Mouse (Mus musculus) CH12.LX (cell line): ENCODE results near the gene Thbs4. TPM values are rescaled to one million over a fixed set of nuclear protein-coding genes. Genes with fewer than 3 reads are reported as not detected.

Experiments
- DNase-seq: peaks from one replicate; pipeline ENCODE4 v3.0.0-alpha.2; 2013; ENCODE audit errors: extremely low read depth
- H3K27ac ChIP-seq: 2 replicates; pipeline ENCODE4 v1.5.1; 2012; ENCODE audit warnings: low read depth, mild to moderate bottlenecking, control low read depth, moderate library complexity; ENCODE audit not compliant: insufficient read depth
- H3K27me3 ChIP-seq: replicated peaks from 2 replicates; pipeline ENCODE3; 2012; ENCODE audit warnings: inconsistent platforms
- H3K36me3 ChIP-seq, 2 experiments: replicated peaks in 1 of 2; 2 replicates each; pipeline versions ENCODE3 to v1.6.1; 2012; ENCODE audit warnings: inconsistent platforms in 1 of 2, low read length in 1 of 2, mild to moderate bottlenecking in 1 of 2, mixed read lengths in 1 of 2, moderate library complexity in 1 of 2; ENCODE audit not compliant: control insufficient read depth in 1 of 2, insufficient read depth in 1 of 2
- H3K4me1 ChIP-seq, 2 experiments: 2 replicates each; pipeline ENCODE4 v1.6.1; 2012; ENCODE audit warnings: inconsistent platforms in 1 of 2, moderate library complexity in 1 of 2; ENCODE audit not compliant: insufficient read depth in 2 of 2, control insufficient read depth in 1 of 2
- H3K4me2 ChIP-seq: 2 replicates; pipeline ENCODE4 v1.6.1; 2012; ENCODE audit warnings: low read depth, mild to moderate bottlenecking, control low read depth; ENCODE audit not compliant: poor library complexity, insufficient read depth, severe bottlenecking
- H3K4me3 ChIP-seq, 3 experiments: fragments of 150-350 bp in 1 of 3; sonication (generic) in 1 of 3; replicated peaks in 1 of 3; 2 replicates each; pipeline versions ENCODE3 to v1.5.1; 2011 to 2012; ENCODE audit warnings: low read depth in 2 of 3, low read length in 2 of 3, mild to moderate bottlenecking in 2 of 3, moderate library complexity in 2 of 3, control low read depth in 1 of 3, improper control_type of control experiment in 1 of 3, inconsistent platforms in 1 of 3, mixed read lengths in 1 of 3; ENCODE audit not compliant: poor library complexity in 1 of 3
- H3K79me2 ChIP-seq: replicated peaks from 2 replicates; pipeline ENCODE4 v1.6.1; 2012; ENCODE audit warnings: mild to moderate bottlenecking, moderate library complexity; ENCODE audit not compliant: control insufficient read depth, poor library complexity, insufficient read depth, severe bottlenecking; ENCODE audit errors: extremely low read depth
- H3K9ac ChIP-seq: 2 replicates; pipeline ENCODE4 v1.6.1; 2012; ENCODE audit warnings: low read depth, mild to moderate bottlenecking, control low read depth, moderate library complexity; ENCODE audit not compliant: insufficient read depth
- H3K9me3 ChIP-seq: replicated peaks from 2 replicates; pipeline ENCODE3; 2012; ENCODE audit warnings: low read length, inconsistent platforms, mixed read lengths
- BHLHE40 ChIP-seq: IDR thresholded peaks from 2 replicates; pipeline ENCODE4 v1.6.1; 2011; ENCODE audit warnings: mild to moderate bottlenecking, low read depth, low read length, improper control_type of control experiment
- CHD1 ChIP-seq: IDR thresholded peaks from 2 replicates; pipeline ENCODE4 v1.6.1; 2012; ENCODE audit warnings: low read depth, low read length, improper control_type of control experiment, inconsistent platforms
- CTCF ChIP-seq, 2 experiments: IDR thresholded peaks in 1 of 2; conservative IDR thresholded peaks in 1 of 2; 2 replicates each; pipeline ENCODE4 v1.5.1; 2011 to 2012; ENCODE audit warnings: low read depth in 2 of 2, low read length in 2 of 2, improper control_type of control experiment in 1 of 2, inconsistent platforms in 1 of 2, mild to moderate bottlenecking in 1 of 2, moderate library complexity in 1 of 2
- E2F4 ChIP-seq: IDR thresholded peaks from 2 replicates; pipeline ENCODE4 v1.6.1; 2011; ENCODE audit warnings: low read depth, low read length, improper control_type of control experiment; ENCODE audit not compliant: insufficient replicate concordance
- ETS1 ChIP-seq: conservative IDR thresholded peaks from 2 replicates; pipeline ENCODE4 v1.6.1; 2012; ENCODE audit warnings: low read depth, mild to moderate bottlenecking, inconsistent platforms, low read length, improper control_type of control experiment, moderate library complexity
- GABPA ChIP-seq: IDR thresholded peaks from 2 replicates; pipeline ENCODE4 v1.6.1; 2012; ENCODE audit warnings: low read depth, low read length, improper control_type of control experiment, inconsistent platforms; ENCODE audit not compliant: insufficient replicate concordance
- KAT2A ChIP-seq: IDR thresholded peaks from 2 replicates; pipeline ENCODE4 v1.6.1; 2012; ENCODE audit warnings: low read length, improper control_type of control experiment, inconsistent platforms; ENCODE audit not compliant: insufficient replicate concordance
- MAZ ChIP-seq: IDR thresholded peaks from 2 replicates; pipeline ENCODE4 v1.6.1; 2012; ENCODE audit warnings: low read depth, mild to moderate bottlenecking, inconsistent platforms, low read length, improper control_type of control experiment, moderate library complexity
- MXI1 ChIP-seq: IDR thresholded peaks from 2 replicates; pipeline ENCODE4 v1.6.1; 2011; ENCODE audit warnings: mild to moderate bottlenecking, low read depth, low read length, improper control_type of control experiment
- NELFE ChIP-seq: IDR thresholded peaks from 2 replicates; pipeline ENCODE4 v1.6.1; 2011; ENCODE audit warnings: low read depth, low read length, improper control_type of control experiment
- NRF1 ChIP-seq: IDR thresholded peaks from 2 replicates; pipeline ENCODE4 v1.6.1; 2014; ENCODE audit warnings: low read depth, mild to moderate bottlenecking, inconsistent platforms, low read length, improper control_type of control experiment, moderate library complexity
- RAD21 ChIP-seq: IDR thresholded peaks from 2 replicates; pipeline ENCODE4 v1.6.1; 2011; ENCODE audit warnings: low read depth, mild to moderate bottlenecking, low read length, improper control_type of control experiment, moderate library complexity
- SMC3 ChIP-seq: IDR thresholded peaks from 2 replicates; pipeline ENCODE4 v1.6.1; 2011; ENCODE audit warnings: low read depth, low read length, improper control_type of control experiment
- TBP ChIP-seq: conservative IDR thresholded peaks from 2 replicates; pipeline ENCODE4 v1.6.1; 2011; ENCODE audit warnings: low read depth, low read length, improper control_type of control experiment
- UBTF ChIP-seq: IDR thresholded peaks from 2 replicates; pipeline ENCODE4 v1.6.1; 2012; ENCODE audit warnings: low read depth, mild to moderate bottlenecking, inconsistent platforms, low read length, improper control_type of control experiment, moderate library complexity
- USF1 ChIP-seq: IDR thresholded peaks from 2 replicates; pipeline ENCODE4 v1.6.1; 2014; ENCODE audit warnings: low read depth, mild to moderate bottlenecking, inconsistent platforms, low read length, improper control_type of control experiment
- ZKSCAN1 ChIP-seq: IDR thresholded peaks from 2 replicates; pipeline ENCODE4 v1.6.1; 2012; ENCODE audit warnings: low read depth, inconsistent platforms, low read length, improper control_type of control experiment, borderline replicate concordance
- dilution Hi-C: fragments of 300-500 bp; cut with MboI; formaldehyde crosslinking; loops from 2 replicates; pipeline ENCODE4 v1.14.3; 2020; ENCODE audit warnings: low sequenced_read_pairs; ENCODE audit not compliant: extremely low pct_unique_long_range_greater_than_20kb, extremely low pct_ligation_motif_present
- in situ Hi-C: fragments of 300-500 bp; cut with MboI; formaldehyde crosslinking; loops from 3 replicates; pipeline ENCODE4 v1.14.3; 2019; ENCODE audit warnings: low sequenced_read_pairs, low pct_ligation_motif_present, low pct_unique_long_range_greater_than_20kb, mixed read lengths
- polyA plus RNA-seq: library from polyadenylated mRNA; unstranded; fragments of >175 nt; gene quantifications from 2 replicates; pipeline ENCODE4 v1.2.1, GENCODE M21; 2012; ENCODE audit warnings: low read depth; ENCODE audit not compliant: insufficient read length
- total RNA-seq, 2 experiments: library from RNA; depleted of rRNA; stranded (reverse); fragments of 300-350 nt in 1 of 2; fragments of >200 nt in 1 of 2; gene quantifications; 2 replicates each; pipeline ENCODE4 v1.2.3; 2012 to 2014

Thbs4 gene
- total and polyA plus RNA-seq, 3 experiments, result not detected

DNA sequence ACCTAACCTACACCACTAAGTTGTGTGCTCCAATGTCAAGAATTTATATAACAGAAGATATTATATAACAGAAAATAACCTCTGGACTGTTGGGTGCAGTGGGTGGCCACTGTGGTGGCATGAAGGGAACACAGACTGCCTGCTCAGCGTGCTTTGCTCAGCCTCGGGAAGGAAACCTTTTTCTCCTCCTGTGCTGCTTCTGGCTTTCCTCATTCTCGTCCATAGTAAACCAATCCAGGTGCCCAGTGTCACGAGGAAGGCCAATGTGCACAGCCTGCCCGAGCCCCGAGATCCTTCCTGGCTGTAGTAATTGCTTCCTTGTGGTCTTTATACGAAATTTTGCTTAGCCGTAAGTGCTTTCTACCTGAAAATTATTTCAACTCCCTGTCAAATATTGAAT lies 982 bp downstream of the Thbs4 start:
- dilution Hi-C loops, result no loop called here
- Histone ChIP-seq H3K9ac (no peak overlapping the region), H3K4me1 (0 out of 4 replicates have a peak, but pooled peaks cover 0 to 2% of the 10 kb centered on the region in 2 experiments), H3K36me3 (no peaks in the 10 kb centered on the region), H3K4me2 (no peak overlapping the region), H3K9me3 (no peaks in the 10 kb centered on the region), H3K27me3 (no peaks in the 10 kb centered on the region), H3K79me2 (no peaks in the 10 kb centered on the region), H3K27ac (no peak overlapping the region), H3K4me3 (no peak overlapping the region)
- DNase-seq, result no peak
- in situ Hi-C loops, result no loop called here
- no peak for TF ChIP-seq NRF1
- TF ChIP-seq RAD21, result no peak
- no peak for TF ChIP-seq GABPA
- TF ChIP-seq SMC3, result no peak
- no peak for TF ChIP-seq KAT2A
- no peak for TF ChIP-seq ETS1
- TF ChIP-seq TBP, result no peak
- TF ChIP-seq USF1, result no peak
- no peak for TF ChIP-seq CTCF (conservative IDR thresholded peaks at IDR 0.05 in 1 of 2, IDR thresholded peaks at IDR 0.05 in 1 of 2; ENCODE audit: low read depth in 2 of 2, low read length in 2 of 2)
- TF ChIP-seq NELFE, result no peak

GRCm38 (mm10) chr13:92791474-92791873 lies 3.1 kb downstream of the Thbs4 start:
- H3K9me3 ChIP-seq, result no peaks in the 10 kb centered on the region
- H3K27ac ChIP-seq, result no peak overlapping the region
- DNase-seq, result no peak
- in situ Hi-C loops (no loop called here), dilution Hi-C loops (no loop called here)
- H3K36me3 ChIP-seq, result no peaks in the 10 kb centered on the region
- 0 out of 2 replicates have a peak overlapping the region, but pooled peaks have one; percentile 31 for H3K4me2 ChIP-seq
- no peaks in the 10 kb centered on the region for H3K79me2 ChIP-seq
- 0 out of 4 replicates have a peak, but pooled peaks cover 0 to 2% of the 10 kb centered on the region in 2 experiments for H3K4me1 ChIP-seq
- no peak for TF ChIP-seq E2F4
- TF ChIP-seq CHD1, result no peak
- no peak for TF ChIP-seq UBTF
- no peak for TF ChIP-seq TBP
- TF ChIP-seq MXI1, result no peak
- no peak for TF ChIP-seq BHLHE40
- no peak for TF ChIP-seq SMC3
- TF ChIP-seq MAZ, result no peak
- TF ChIP-seq ZKSCAN1, result no peak
- TF ChIP-seq ETS1, result no peak
- no peak for TF ChIP-seq GABPA
- H3K9ac ChIP-seq, result no peak overlapping the region
- peaks cover 2% of the 10 kb centered on the region for H3K27me3 ChIP-seq
- H3K4me3 ChIP-seq, result no peak overlapping the region
